Mouse (Mus musculus) forebrain, embryonic 16.5 days (tissue): ENCODE measurements around the gene Esyt2. TPM values are rescaled to one million over a fixed set of nuclear protein-coding genes. Genes with fewer than 3 reads are reported as not detected.

Experiments
- ATAC-seq: fragments of 200-750 bp; cut with Nextera tagmentation; 2 replicates; pipeline ENCODE4 v1.8.0; 2017; ENCODE audit warnings: mild to moderate bottlenecking, moderate library complexity
- H3K27ac ChIP-seq: fragments of 300-500 bp; sonication (generic); 2 replicates; pipeline ENCODE4 v1.5.1; 2014; ENCODE audit warnings: low read length, control low read depth
- H3K27me3 ChIP-seq: fragments of 300-500 bp; sonication (generic); replicated peaks from 2 replicates; pipeline ENCODE4 v1.6.1; 2014; ENCODE audit warnings: low read length; ENCODE audit not compliant: control insufficient read depth, insufficient read depth
- H3K36me3 ChIP-seq: fragments of 300-500 bp; sonication (generic); 2 replicates; pipeline ENCODE4 v1.6.1; 2014; ENCODE audit not compliant: control insufficient read depth, insufficient read depth
- H3K4me1 ChIP-seq: fragments of 300-500 bp; sonication (generic); replicated peaks from 2 replicates; pipeline ENCODE4 v1.6.1; 2014; ENCODE audit warnings: low read length; ENCODE audit not compliant: control insufficient read depth, insufficient read depth
- H3K4me2 ChIP-seq: fragments of 300-500 bp; sonication (generic); 2 replicates; pipeline ENCODE4 v1.6.1; 2014; ENCODE audit warnings: mild to moderate bottlenecking, low read length, control low read depth
- H3K4me3 ChIP-seq: fragments of 300-500 bp; sonication (generic); replicated peaks from 2 replicates; pipeline ENCODE4 v1.5.1; 2014; ENCODE audit warnings: mild to moderate bottlenecking, low read length, control low read depth
- H3K9ac ChIP-seq: fragments of 300-500 bp; sonication (generic); replicated peaks from 2 replicates; pipeline ENCODE4 v1.6.1; 2014; ENCODE audit warnings: low read depth, low read length, control low read depth
- H3K9me3 ChIP-seq: fragments of 300-500 bp; sonication (generic); 2 replicates; pipeline ENCODE4 v1.6.1; 2016; ENCODE audit warnings: low read length; ENCODE audit not compliant: control insufficient read depth
- WGBS: fragments of 180-500 bp; shearing (Covaris S2); extraction: QIAGEN DNeasy Blood & Tissue Kit; methylation state at CpG from one replicate; pipeline ENCODE4 v1.1.7; 2014; 5-methylcytosine and 5-hydroxymethylcytosine counted together
- polyA plus RNA-seq: library from polyadenylated mRNA; unstranded; fragments of >200 nt; fragmentation: Nextera tagmentation; extraction: Ambion mirVana; gene quantifications from 2 replicates; pipeline ENCODE4 v1.2.1, GENCODE M21; 2015

Esyt2 gene
- polyA plus RNA-seq, 1 experiment from 2014 or later: 12.9 TPM

DNA sequence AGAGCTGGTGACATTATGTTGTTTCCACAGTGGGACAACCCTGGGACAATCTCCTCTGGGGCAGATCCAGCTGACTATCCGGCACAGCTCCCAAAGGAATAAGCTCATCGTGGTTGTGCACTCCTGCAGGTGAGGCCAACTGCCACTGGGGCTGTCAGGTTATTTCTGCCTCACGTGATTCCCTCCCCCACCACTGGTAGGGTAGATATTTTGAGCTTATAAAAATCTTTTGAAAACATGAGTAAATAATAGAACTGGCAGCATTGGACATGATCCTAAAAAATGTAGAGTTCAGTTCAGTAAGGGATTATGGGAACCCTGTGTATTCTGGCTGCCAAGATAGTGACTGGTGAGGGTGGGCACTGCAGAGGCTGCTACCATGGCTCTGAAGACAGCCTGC lies 85.9 kb downstream of the Esyt2 start:
- Histone ChIP-seq H3K27ac (no peak overlapping the region), H3K4me2 (no peak overlapping the region), H3K4me3 (no peak overlapping the region), H3K36me3 (peaks cover 23% of the 10 kb centered on the region), H3K9ac (no peak overlapping the region), H3K27me3 (no peaks in the 10 kb centered on the region), H3K4me1 (no peaks in the 10 kb centered on the region), H3K9me3 (no peaks in the 10 kb centered on the region)
- WGBS: 89% methylated on average over 3 of the region's 3 CpGs
- ATAC-seq: no peak

DNA sequence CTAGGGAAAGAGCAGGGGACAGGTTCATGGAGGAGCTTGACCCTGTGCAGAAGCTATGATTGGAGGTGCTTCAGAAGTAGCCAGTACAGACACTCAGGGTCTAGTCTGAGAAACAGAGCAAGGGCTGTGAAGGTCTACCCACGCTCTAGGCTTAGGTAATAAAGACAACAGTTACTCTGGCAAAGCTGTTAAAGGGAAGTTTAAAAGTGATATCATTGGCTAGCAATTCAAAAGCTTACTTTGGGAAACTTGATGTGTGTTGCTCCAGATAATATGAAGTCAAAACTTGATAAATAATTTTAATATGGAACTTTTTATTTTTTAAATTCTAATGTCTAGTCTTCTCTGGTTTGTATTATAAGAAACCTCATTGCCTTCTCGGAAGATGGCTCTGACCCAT lies 86.3 kb downstream of the Esyt2 start:
- Histone ChIP-seq H3K4me1 (no peaks in the 10 kb centered on the region), H3K9me3 (no peaks in the 10 kb centered on the region), H3K36me3 (peaks cover 23% of the 10 kb centered on the region), H3K4me3 (no peak overlapping the region), H3K27me3 (no peaks in the 10 kb centered on the region), H3K4me2 (no peak overlapping the region), H3K9ac (no peak overlapping the region), H3K27ac (no peak overlapping the region)
- ATAC-seq: no peak
- WGBS: 97% methylated on average over 2 of the region's 2 CpGs

- H3K9ac ChIP-seq: no peak overlapping the region
- no peak overlapping the region for H3K27ac ChIP-seq
- no peaks in the 10 kb centered on the region for H3K9me3 ChIP-seq
- H3K36me3 ChIP-seq: peaks cover 21% of the 10 kb centered on the region
- H3K27me3 ChIP-seq: no peaks in the 10 kb centered on the region
- H3K4me3 ChIP-seq: no peak overlapping the region
- ATAC-seq: no peak
- no peak overlapping the region for H3K4me2 ChIP-seq
- 90% methylated on average over 2 of the region's 2 CpGs for WGBS
- no peaks in the 10 kb centered on the region for H3K4me1 ChIP-seq
Observed at GRCm38 (mm10) chr12:116368857-116369256, 87.9 kb downstream of the Esyt2 start.

DNA sequence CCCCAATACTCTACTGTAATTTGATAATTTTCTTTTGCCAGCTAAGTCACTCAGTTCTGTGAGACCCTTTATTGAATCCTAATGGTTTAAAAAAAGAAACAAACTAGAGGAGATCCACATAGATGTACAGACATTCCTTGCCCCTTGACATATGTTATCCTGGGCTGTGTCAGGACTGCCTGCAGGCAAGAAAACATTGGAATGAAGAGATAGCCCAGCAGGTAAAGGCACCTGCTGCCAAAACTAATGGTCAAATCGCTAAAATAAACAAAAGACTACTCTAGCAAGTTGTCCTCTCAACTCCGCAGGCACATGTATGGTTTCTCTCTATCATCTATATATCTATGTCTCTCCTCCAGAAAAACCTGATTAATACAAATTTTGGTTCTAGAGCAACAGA lies 102.1 kb downstream of the Esyt2 start:
- no peaks in the 10 kb centered on the region for H3K27me3 ChIP-seq
- no peak overlapping the region for H3K27ac ChIP-seq
- no peaks in the 10 kb centered on the region for H3K4me1 ChIP-seq
- WGBS: 89% methylated on average over 2 of the region's 2 CpGs
- H3K4me3 ChIP-seq: no peak overlapping the region
- no peak overlapping the region for H3K4me2 ChIP-seq
- H3K9ac ChIP-seq: no peak overlapping the region
- no peaks in the 10 kb centered on the region for H3K9me3 ChIP-seq
- H3K36me3 ChIP-seq: 0 out of 2 replicates have a peak, but pooled peaks cover 5% of the 10 kb centered on the region
- ATAC-seq: no peak

DNA sequence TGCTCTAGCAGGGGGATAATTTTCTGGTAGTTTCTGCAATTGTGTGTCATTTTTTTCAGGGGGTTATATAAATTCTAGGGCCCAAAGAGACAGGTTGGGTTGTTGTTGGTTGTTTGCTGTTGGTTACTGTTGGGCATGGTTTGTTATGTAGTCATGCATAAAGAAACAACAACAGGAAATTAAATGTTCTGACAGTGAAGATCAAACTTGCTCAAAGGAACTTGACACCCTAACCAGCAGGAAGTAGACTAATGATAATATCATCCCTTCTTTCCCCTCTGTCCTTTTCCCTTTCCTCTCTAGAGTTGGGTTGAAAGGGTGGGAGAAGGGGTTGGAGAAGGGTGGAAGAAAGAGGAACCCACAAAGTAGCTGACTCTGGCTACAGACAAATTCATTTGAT lies 103.0 kb downstream of the Esyt2 start:
- Histone ChIP-seq H3K4me3 (no peak overlapping the region), H3K4me1 (no peaks in the 10 kb centered on the region), H3K9ac (no peak overlapping the region), H3K27ac (no peak overlapping the region), H3K9me3 (no peaks in the 10 kb centered on the region), H3K36me3 (0 out of 2 replicates have a peak, but pooled peaks cover 5% of the 10 kb centered on the region), H3K4me2 (no peak overlapping the region), H3K27me3 (no peaks in the 10 kb centered on the region)
- no peak for ATAC-seq

DNA sequence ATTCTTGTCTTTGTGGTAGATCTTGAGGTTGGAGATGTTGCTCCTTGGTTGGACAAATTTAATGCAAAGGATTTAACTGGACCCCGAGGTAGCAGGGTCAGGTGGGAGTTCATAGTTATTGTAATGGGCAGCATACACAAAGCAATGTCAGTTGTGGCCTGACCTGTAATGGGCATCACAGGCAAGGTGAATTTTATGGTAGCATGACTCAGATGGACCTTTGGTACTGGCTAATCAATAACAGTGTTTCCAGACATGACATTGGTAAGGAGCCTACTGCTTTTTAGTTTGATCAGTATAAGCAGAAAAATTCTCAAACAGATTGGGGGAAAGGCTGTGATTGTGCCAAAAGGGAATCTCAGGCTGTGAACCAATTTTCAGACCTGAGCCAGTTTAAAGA lies 105.8 kb downstream of the Esyt2 start:
- H3K9ac ChIP-seq: no peak overlapping the region
- WGBS: 78% methylated on average over 1 of the region's 1 CpGs
- H3K4me1 ChIP-seq: no peaks in the 10 kb centered on the region
- no peaks in the 10 kb centered on the region for H3K36me3 ChIP-seq
- H3K27me3 ChIP-seq: no peaks in the 10 kb centered on the region
- no peak overlapping the region for H3K4me2 ChIP-seq
- no peak overlapping the region for H3K4me3 ChIP-seq
- no peak for ATAC-seq
- no peaks in the 10 kb centered on the region for H3K9me3 ChIP-seq
- no peak overlapping the region for H3K27ac ChIP-seq

- no peak overlapping the region for H3K4me3 ChIP-seq
- no peaks in the 10 kb centered on the region for H3K4me1 ChIP-seq
- no peaks in the 10 kb centered on the region for H3K9me3 ChIP-seq
- WGBS: 57% methylated on average over 1 of the region's 1 CpGs
- H3K36me3 ChIP-seq: no peaks in the 10 kb centered on the region
- H3K27me3 ChIP-seq: no peaks in the 10 kb centered on the region
- ATAC-seq: no peak
- no peak overlapping the region for H3K27ac ChIP-seq
- H3K9ac ChIP-seq: no peak overlapping the region
- H3K4me2 ChIP-seq: no peak overlapping the region
Observed at GRCm38 (mm10) chr12:116389868-116390267, 108.9 kb downstream of the Esyt2 start.

DNA sequence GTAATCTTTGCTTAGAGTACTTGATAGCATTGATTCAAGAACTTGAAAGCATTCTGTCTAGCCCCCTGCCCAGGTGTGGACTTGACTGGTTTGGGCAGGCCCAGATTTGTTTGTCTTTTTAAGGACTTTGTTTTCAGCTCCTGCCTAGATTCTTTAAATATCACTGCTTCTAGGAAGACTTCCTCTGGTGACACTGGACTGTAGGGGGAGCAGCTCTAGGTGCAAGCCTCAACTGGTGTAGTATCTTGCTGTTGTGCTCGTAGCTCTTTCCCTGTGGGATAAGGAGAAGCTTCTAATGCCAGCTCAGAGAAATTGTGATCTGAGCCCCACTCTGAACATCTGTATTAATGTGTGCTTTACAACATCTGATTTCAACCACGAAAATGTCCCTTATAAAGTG lies 113.3 kb downstream of the Esyt2 start:
- peaks cover 2% of the 10 kb centered on the region; the same call in 1 of the 2 replicates for H3K36me3 ChIP-seq
- H3K27ac ChIP-seq: no peak overlapping the region
- ATAC-seq: no peak
- H3K27me3 ChIP-seq: no peaks in the 10 kb centered on the region
- H3K9me3 ChIP-seq: no peaks in the 10 kb centered on the region
- 69% methylated on average over 2 of the region's 2 CpGs for WGBS
- no peak overlapping the region for H3K9ac ChIP-seq
- no peak overlapping the region for H3K4me2 ChIP-seq
- H3K4me1 ChIP-seq: no peaks in the 10 kb centered on the region
- H3K4me3 ChIP-seq: no peak overlapping the region

DNA sequence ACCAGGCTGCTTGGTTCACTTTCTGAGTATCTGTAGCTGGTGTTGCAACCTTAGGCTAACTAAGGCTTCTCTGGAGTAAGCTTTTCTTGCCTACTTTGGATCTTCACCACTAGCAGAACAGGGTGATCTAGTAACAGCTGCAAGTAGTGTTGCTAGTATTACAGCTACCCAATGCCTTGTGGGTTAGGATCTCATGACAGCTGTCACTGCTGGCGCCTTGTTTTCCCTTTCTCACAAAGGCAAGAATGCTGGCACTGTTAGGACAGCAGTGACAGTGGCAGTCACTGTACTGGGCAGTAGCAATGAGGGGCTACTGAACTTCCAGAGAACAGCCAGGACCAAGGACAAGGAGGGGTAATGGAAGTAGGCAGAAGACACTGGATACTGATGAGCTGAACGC lies 114.3 kb downstream of the Esyt2 start:
- H3K4me3 ChIP-seq: no peak overlapping the region
- H3K4me2 ChIP-seq: no peak overlapping the region
- ATAC-seq: no peak
- H3K27ac ChIP-seq: no peak overlapping the region
- peaks cover 5% of the 10 kb centered on the region; the same call in 1 of the 2 replicates for H3K9me3 ChIP-seq
- no peaks in the 10 kb centered on the region for H3K27me3 ChIP-seq
- H3K36me3 ChIP-seq: peaks cover 2% of the 10 kb centered on the region; the same call in 1 of the 2 replicates
- WGBS: 87% methylated on average over 2 of the region's 2 CpGs
- no peak overlapping the region for H3K9ac ChIP-seq
- no peaks in the 10 kb centered on the region for H3K4me1 ChIP-seq

DNA sequence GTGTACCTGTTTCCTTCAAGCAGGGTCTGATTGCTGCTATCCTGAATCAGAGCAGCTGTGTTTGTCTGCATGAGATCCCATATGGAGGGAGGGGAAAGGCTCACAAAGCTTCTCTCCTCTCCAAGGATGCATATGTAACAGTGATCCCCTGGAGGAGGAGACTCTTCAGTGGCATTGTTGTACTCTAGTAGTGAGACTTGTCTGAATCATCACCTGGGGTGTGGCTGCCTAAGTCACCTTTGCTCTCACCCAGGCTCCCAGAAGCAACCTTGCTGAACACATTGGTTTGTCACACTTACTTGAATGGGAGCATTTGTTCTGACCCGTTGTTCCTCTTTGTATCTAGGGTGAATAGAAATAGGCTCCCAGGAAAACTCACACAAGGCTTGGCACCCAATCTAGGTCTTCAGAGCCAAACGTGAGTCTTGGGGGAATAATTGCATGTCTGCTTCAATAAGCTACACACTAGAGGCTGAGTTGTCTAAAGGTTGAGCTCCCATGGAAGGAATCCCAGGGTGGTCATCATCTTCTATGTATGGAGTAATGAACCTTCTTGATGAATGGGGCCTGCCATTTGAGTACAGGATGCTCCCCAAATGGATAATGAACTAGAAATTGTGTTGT lies 115.2 kb downstream of the Esyt2 start:
- Histone ChIP-seq H3K9me3 (peaks cover 11% of the 10 kb centered on the region), H3K27ac (no peak overlapping the region), H3K27me3 (no peaks in the 10 kb centered on the region), H3K36me3 (peaks cover 2% of the 10 kb centered on the region; the same call in 1 of the 2 replicates), H3K4me3 (no peak overlapping the region), H3K4me2 (no peak overlapping the region), H3K9ac (no peak overlapping the region), H3K4me1 (no peaks in the 10 kb centered on the region)
- 46% methylated on average over 2 of the region's 2 CpGs for WGBS
- ATAC-seq: no peak
